ENCODE assay signal across 10 mouse cellular contexts in genomic region chrX:102476784-102477183, GRCm38 (mm10). TPM values are rescaled to one million over a fixed set of nuclear protein-coding genes. Genes with fewer than 3 reads are reported as not detected.
DNase-seq lines count a peak whose midpoint lies in the region; ATAC-seq and TF ChIP-seq lines count a peak whose summit lies in the region.
"Had no signal": no experiment of that assay in that cellular context is flagged by ENCODE, and none has a peak within 500 bp of the region (broad histone marks: within the 10 kb centered on the region; RNA-seq: fewer than 3 reads in every experiment).

No protein-coding gene starts in this region.

- no peak for ATAC-seq in liver, embryonic 12.5 days
- ATAC-seq in forebrain, embryonic 13.5 days, result peak; percentile 62; the same call in 1 of the 2 replicates
- ATAC-seq in kidney, postnatal 0 days (replicated peaks; ENCODE audit: low FRiP score, low read depth), result no peak
- ATAC-seq in liver, embryonic 14.5 days (ENCODE audit: insufficient read depth), result no peak

- H3K27me3 ChIP-seq in liver, adult 2 months (ENCODE audit: control insufficient read depth, insufficient read depth, low read length), result no peaks in the 10 kb centered on the region
- H3K27me3 ChIP-seq in liver, embryonic 12.5 days (replicated peaks), result no peaks in the 10 kb centered on the region; the same call in 1 of the 2 replicates
- no peaks in the 10 kb centered on the region for H3K27me3 ChIP-seq in forebrain, embryonic 13.5 days
- H3K27me3 ChIP-seq in kidney, postnatal 0 days (ENCODE audit: insufficient read depth, low read length), result no peaks in the 10 kb centered on the region
- no peaks in the 10 kb centered on the region for H3K27me3 ChIP-seq in liver, embryonic 14.5 days (ENCODE audit: control insufficient read depth, insufficient read depth, low read length)

- no peak overlapping the region for H3K27ac ChIP-seq in liver, adult 2 months (replicated peaks; ENCODE audit: insufficient read depth, low read depth, low read length)
- H3K27ac ChIP-seq in liver, embryonic 12.5 days, result no peak overlapping the region
- no peak overlapping the region for H3K27ac ChIP-seq in forebrain, embryonic 13.5 days
- no peak overlapping the region for H3K27ac ChIP-seq in kidney, postnatal 0 days
- no peak overlapping the region for H3K27ac ChIP-seq in liver, embryonic 14.5 days
- H3K27ac ChIP-seq: neural tube, embryonic 13.5 days had no signal

- H3K4me2 ChIP-seq in liver, embryonic 12.5 days, result no peak overlapping the region
- H3K4me2 ChIP-seq in forebrain, embryonic 13.5 days, result no peak overlapping the region
- H3K4me2 ChIP-seq in kidney, postnatal 0 days (ENCODE audit: low read length), result no peak overlapping the region
- no peak overlapping the region for H3K4me2 ChIP-seq in liver, embryonic 14.5 days (ENCODE audit: low read depth)
- H3K4me2 ChIP-seq: neural tube, embryonic 13.5 days had no signal

- H3K4me1 ChIP-seq in liver, adult 2 months (ENCODE audit: control insufficient read depth, insufficient read depth, low read length), result no peaks in the 10 kb centered on the region
- H3K4me1 ChIP-seq in liver, embryonic 12.5 days, result no peaks in the 10 kb centered on the region
- H3K4me1 ChIP-seq in forebrain, embryonic 13.5 days, result no peaks in the 10 kb centered on the region
- H3K4me1 ChIP-seq in kidney, postnatal 0 days (replicated peaks; ENCODE audit: insufficient read depth, low read length), result no peaks in the 10 kb centered on the region
- peaks cover 0 to 3% of the 10 kb centered on the region in 2 experiments; a peak in 1 of 4 replicates for H3K4me1 ChIP-seq in liver, embryonic 14.5 days (replicated peaks; ENCODE audit: control insufficient read depth in 2 of 2, insufficient read depth in 2 of 2, low read length in 1 of 2)
- H3K4me1 ChIP-seq: neural tube, embryonic 13.5 days had no signal

- H3K9ac ChIP-seq in liver, adult 2 months (ENCODE audit: low read depth, low read length), result no peak overlapping the region
- H3K9ac ChIP-seq in liver, embryonic 12.5 days, result no peak overlapping the region
- no peak overlapping the region for H3K9ac ChIP-seq in forebrain, embryonic 13.5 days
- H3K9ac ChIP-seq in kidney, postnatal 0 days (ENCODE audit: low read depth, low read length), result no peak overlapping the region
- no peak overlapping the region for H3K9ac ChIP-seq in liver, embryonic 14.5 days (replicated peaks)
- H3K9ac ChIP-seq: neural tube, embryonic 13.5 days had no signal

- no peaks in the 10 kb centered on the region for H3K79me2 ChIP-seq in liver, adult 2 months (ENCODE audit: control insufficient read depth, insufficient read depth, low read length)

- H3K36me3 ChIP-seq in liver, adult 2 months (ENCODE audit: control insufficient read depth, insufficient read depth, low read length), result no peaks in the 10 kb centered on the region
- no peaks in the 10 kb centered on the region for H3K36me3 ChIP-seq in liver, embryonic 12.5 days
- no peaks in the 10 kb centered on the region for H3K36me3 ChIP-seq in forebrain, embryonic 13.5 days (ENCODE audit: poor library complexity, severe bottlenecking)
- H3K36me3 ChIP-seq in kidney, postnatal 0 days (ENCODE audit: insufficient read depth, low read length), result no peaks in the 10 kb centered on the region
- H3K36me3 ChIP-seq in liver, embryonic 14.5 days (replicated peaks; ENCODE audit: control insufficient read depth, insufficient read depth, low read depth), result no peaks in the 10 kb centered on the region
- H3K36me3 ChIP-seq: neural tube, embryonic 13.5 days had no signal

- TF ChIP-seq CTCF in liver, adult 2 months (IDR thresholded peaks at IDR 0.05; ENCODE audit: low read depth, low read length), result peak; percentile 41; the same call in 1 of the 2 replicates
- TF ChIP-seq CTCF in kidney, postnatal 0 days (IDR thresholded peaks at IDR 0.05; ENCODE audit: low read depth), result peak; percentile 81
- peak; percentile 65 for TF ChIP-seq CTCF in liver, embryonic 14.5 days (IDR thresholded peaks at IDR 0.05; ENCODE audit: low read depth)

- peak; percentile 10 for DNase-seq in liver, adult 2 months (ENCODE audit: extremely low read depth, low read depth, low spot score)
- DNase-seq in adrenal gland, postnatal 36 days, result peak; percentile 69 to 76
- DNase-seq in kidney, postnatal 0 days (ENCODE audit: low spot score), result peak; percentile 60
- peak in 2 of 3 experiments; percentile 2 to 3 for DNase-seq in liver, embryonic 14.5 days (ENCODE audit: low read depth in 3 of 3, low spot score in 3 of 3)
- peak; percentile 32 for DNase-seq in retina, postnatal 7 days (ENCODE audit: low read depth, low spot score)
- peak; percentile 21 to 56 for DNase-seq in urinary bladder, postnatal 36 days (ENCODE audit: low spot score in 2 of 2)

- WGBS in liver, adult 2 months, result 49% methylated on average over 3 of the region's 3 CpGs
- 31% methylated on average over 3 of the region's 3 CpGs for WGBS in liver, embryonic 12.5 days (ENCODE audit: insufficient replicate concordance)
- 31% methylated on average over 3 of the region's 3 CpGs for WGBS in forebrain, embryonic 13.5 days
- 29% methylated on average over 3 of the region's 3 CpGs for WGBS in kidney, postnatal 0 days
- WGBS in liver, embryonic 14.5 days (ENCODE audit: insufficient replicate concordance), result 29% methylated on average over 3 of the region's 3 CpGs

- no peak for TF ChIP-seq EP300 in liver, embryonic 14.5 days (IDR thresholded peaks at IDR 0.05; ENCODE audit: low read depth)

- no peak for TF ChIP-seq POLR2A in liver, adult 2 months (IDR thresholded peaks at IDR 0.05; ENCODE audit: extremely low read depth, insufficient read depth, low read length)

- no peak overlapping the region for H3K4me3 ChIP-seq in liver, adult 2 months (ENCODE audit: insufficient read depth, low read depth, low read length)
- no peak overlapping the region for H3K4me3 ChIP-seq in liver, embryonic 12.5 days
- no peak overlapping the region for H3K4me3 ChIP-seq in forebrain, embryonic 13.5 days
- H3K4me3 ChIP-seq in kidney, postnatal 0 days (replicated peaks; ENCODE audit: low read depth, low read length), result no peak overlapping the region
- no peak overlapping the region for H3K4me3 ChIP-seq in liver, embryonic 14.5 days (ENCODE audit: insufficient read depth in 1 of 2, low read depth in 2 of 2, low read length in 2 of 2)
- H3K4me3 ChIP-seq: erythroblast, embryonic 14.5 days; neural tube, embryonic 13.5 days had no signal

- no peaks in the 10 kb centered on the region for H3K9me3 ChIP-seq in liver, embryonic 12.5 days (replicated peaks)
- no peaks in the 10 kb centered on the region for H3K9me3 ChIP-seq in forebrain, embryonic 13.5 days (replicated peaks)
- no peaks in the 10 kb centered on the region for H3K9me3 ChIP-seq in kidney, postnatal 0 days (replicated peaks; ENCODE audit: low read length)
- H3K9me3 ChIP-seq in liver, embryonic 14.5 days (ENCODE audit: control insufficient read depth, low read length), result no peaks in the 10 kb centered on the region
- H3K9me3 ChIP-seq: neural tube, embryonic 13.5 days had no signal

RNA-seq across cellular contexts. Expression of gene Hdac8, which starts 28.4 kb away (rescaled TPM):
- total RNA-seq in liver, adult 2 months (2014; rRNA removed), result 6.2 and 7.2 TPM in 2 replicates
- 1.4 and 1.6 TPM in 2 replicates for polyA plus RNA-seq in liver, adult 2 months (2012; rRNA removed)
- polyA plus RNA-seq in liver, embryonic 12.5 days (2016; fragmentation: Nextera tagmentation; extraction: Ambion mirVana), result 2.6 and 3.7 TPM in 2 replicates
- 10 to 100 TPM in 1 of 2 experiments, 1 to 10 TPM in 1; 8.1 to 10.7 TPM for total RNA-seq in adrenal gland, postnatal 36 days (2021)
- 12.2 and 12.4 TPM in 2 replicates for polyA plus RNA-seq in forebrain, embryonic 13.5 days (2015; fragmentation: Nextera tagmentation; extraction: Ambion mirVana)
- 9.9 and 11.5 TPM in 2 replicates for polyA plus RNA-seq in kidney, postnatal 0 days (2015; fragmentation: Nextera tagmentation; extraction: Ambion mirVana)
- 1.3 and 2.3 TPM in 2 replicates for polyA plus RNA-seq in liver, embryonic 14.5 days (2012; rRNA removed)
- 0.43 and 0.92 TPM in 2 replicates for polyA plus RNA-seq in liver, embryonic 14.5 days (2014; fragmentation: Nextera tagmentation; extraction: Ambion mirVana)

Comparison
In these comparisons a context has a peak if more than half of its experiments do, and no peak if none do; other contexts are left out.
1. DNase-seq: peak in every context shown above with its lines; median percentile 72 in adrenal gland, postnatal 36 days; 60 in kidney, postnatal 0 days; 38 in urinary bladder, postnatal 36 days; 32 in retina, postnatal 7 days; 10 in liver, adult 2 months; 2 in liver, embryonic 14.5 days.